Mouse (Mus musculus) inflammation-experienced regulatory T-cells, adult 6 months (primary cell): Measurements from ENCODE around the gene Capn13. TPM values are rescaled to one million over a fixed set of nuclear protein-coding genes. Genes with fewer than 3 reads are reported as not detected.

Experiments
- ATAC-seq: one replicate; pipeline ENCODE4 v1.8.0; 2017
- polyA plus RNA-seq, 3 experiments: library from polyadenylated mRNA; unstranded; fragments of 100-300 nt; shearing (Covaris generic); gene quantifications; one replicate each; pipeline ENCODE4 v1.2.1; 2017

Gene Capn13
- polyA plus RNA-seq = not detected

- no peak for ATAC-seq
These were observed at the start of gene Capn13 for GRCm38 (mm10) chr17:73400862-73401261. Gene Capn13 (minus strand): TSS chr17:73400866.

GRCm38 (mm10) chr17:73449104-73449503 is 48.4 kb upstream of the Capn13 start:
- ATAC-seq = peak; percentile 70

DNA sequence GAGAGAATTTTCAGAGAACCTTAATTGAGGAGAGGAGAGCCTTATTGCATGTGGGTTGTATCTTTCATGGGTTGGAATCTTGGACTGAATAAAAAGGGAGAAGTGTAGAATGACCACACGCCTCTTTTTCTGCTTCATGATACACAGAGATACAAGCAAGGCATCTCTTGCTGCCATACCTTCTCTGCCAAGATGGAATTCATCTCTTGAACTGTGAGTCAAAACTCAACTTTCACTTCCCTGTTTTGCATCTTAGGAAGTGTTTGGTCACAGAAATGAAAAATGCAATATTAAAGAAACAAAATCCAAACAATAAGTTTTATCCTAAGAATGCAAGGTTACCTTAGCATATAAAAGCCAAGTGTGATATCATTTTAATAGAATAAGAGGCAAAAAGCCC is 40.1 kb upstream of the Capn13 start:
- no peak for ATAC-seq

DNA sequence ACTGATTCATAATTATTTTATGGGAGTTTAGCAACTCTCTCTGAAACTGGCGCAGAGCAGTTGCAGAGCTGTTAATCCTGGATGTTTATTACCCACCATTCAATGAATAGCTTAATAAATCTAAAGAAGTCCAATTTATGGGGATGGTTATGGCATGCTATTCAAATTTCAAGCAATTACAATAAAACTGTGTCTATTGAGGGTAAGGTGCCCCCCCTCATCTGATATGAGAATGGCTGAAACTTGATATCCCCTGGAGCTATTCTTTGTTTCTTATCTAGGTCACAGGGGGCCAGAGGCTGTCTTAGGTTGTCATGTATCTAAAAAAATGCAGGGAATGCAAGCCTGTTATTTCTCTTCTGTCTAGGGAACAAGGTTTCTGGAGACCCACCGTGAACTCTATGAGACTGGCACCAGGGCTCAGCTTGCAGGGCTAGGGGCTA is 31.9 kb upstream of the Capn13 start:
- ATAC-seq = no peak

GRCm38 (mm10) chr17:73432058-73432457 is 31.4 kb upstream of the Capn13 start:
- ATAC-seq = no peak

DNA sequence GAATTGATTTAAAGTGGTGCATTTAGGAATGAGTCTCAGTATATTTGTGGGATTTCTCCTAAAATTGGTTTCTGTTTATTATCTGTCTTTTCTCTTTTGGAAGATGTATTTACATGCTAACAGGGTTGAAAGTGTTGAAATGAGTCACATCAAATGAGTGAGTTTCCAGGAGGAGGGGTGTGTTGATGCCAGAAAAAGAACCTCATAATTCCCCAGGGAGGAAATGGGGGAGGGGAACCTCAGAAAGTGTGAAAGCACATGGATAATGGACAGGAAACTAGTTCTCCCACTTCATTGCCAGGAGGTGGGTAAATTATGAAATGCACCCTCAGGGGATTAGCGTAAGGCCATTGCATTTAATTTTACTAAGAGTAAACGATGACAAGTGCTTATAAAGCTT is 16.7 kb upstream of the Capn13 start:
- ATAC-seq = no peak

GRCm38 (mm10) chr17:73416181-73416795 is 15.6 kb upstream of the Capn13 start:
- no peak for ATAC-seq

DNA sequence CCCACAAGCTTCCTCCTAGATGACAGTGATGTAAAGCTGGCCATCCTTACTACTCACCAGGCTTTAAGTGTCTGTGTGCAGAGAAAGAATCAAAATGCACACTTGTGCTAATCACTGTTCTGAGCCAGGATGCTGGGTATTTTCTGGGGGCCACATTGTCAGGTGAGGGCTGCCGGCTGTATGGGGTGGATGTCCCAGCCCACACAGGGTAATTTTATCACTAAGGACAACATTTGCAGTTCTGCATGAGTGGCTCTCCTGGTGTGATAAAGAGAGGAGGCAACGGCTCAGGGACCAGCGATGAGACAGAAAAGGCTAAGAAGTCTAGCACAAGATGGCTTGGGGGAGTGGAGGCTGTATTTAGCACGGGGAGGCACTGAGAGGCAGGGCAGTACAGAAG is 11.2 kb upstream of the Capn13 start:
- no peak for ATAC-seq

DNA sequence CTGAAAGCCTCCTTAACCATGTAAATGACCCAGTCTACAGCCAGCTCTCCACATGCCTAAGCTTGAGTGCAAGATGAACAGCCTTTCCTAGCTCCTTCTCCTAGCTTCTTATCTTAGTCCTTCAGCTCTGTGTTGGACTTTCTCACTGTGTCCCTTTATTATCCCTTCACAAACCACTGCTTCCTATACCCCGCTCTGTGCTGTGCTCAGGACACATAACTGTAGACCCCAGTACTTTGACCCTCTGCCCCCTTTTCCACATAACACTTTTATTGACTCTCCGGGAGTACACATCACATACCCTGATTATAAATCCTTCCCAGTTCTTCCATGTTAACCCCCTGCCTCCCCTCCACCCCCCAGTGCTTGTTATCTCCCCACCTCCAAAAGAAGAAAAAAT is 606 bp upstream of the Capn13 start:
- ATAC-seq = no peak

DNA sequence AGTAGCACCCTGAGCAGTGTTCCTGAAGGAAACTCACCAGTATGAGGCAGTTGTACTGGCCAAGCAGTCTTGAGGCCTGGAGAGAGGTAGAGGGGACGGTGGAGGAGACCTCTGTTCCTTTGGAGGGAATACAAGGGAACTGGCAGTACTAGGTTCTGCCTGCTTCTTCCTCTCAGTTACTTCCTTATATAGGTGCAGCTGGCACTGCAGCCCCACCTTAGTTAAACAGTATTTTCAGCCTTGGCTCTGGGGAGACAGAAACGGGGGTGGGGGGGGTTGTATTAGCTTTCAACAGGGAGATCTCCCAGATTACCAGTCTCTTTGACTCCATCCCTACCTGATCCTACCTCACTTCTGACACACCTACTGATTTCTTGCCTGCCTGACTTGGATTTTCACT is 1.5 kb downstream of the Capn13 start:
- ATAC-seq = no peak

DNA sequence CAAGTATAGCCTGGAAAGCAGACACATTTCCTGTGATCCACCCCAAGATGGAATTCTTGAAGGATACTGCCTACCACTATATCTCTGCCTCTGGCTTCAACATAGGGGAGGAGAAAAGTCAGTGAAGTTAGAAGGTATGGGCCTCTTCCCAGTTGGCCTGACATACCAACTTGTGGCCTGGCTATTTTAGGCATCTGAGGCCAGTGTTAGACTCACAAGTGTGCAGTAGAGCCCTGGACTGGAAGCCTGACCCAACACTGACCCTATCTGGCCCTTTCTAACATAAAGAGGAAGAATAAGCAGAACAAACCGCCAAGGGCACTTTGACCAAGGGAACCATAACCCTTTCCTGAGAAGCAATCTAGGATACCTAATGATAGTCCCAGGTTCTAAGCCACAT is 7.3 kb downstream of the Capn13 start:
- ATAC-seq = no peak

- ATAC-seq = no peak
These were observed 8.9 kb downstream of the Capn13 start for GRCm38 (mm10) chr17:73391771-73392170.

GRCm38 (mm10) chr17:73390191-73391089 is 10.2 kb downstream of the Capn13 start:
- ATAC-seq = no peak

- no peak for ATAC-seq
These were observed 11.3 kb downstream of the Capn13 start for GRCm38 (mm10) chr17:73389336-73389735.

DNA sequence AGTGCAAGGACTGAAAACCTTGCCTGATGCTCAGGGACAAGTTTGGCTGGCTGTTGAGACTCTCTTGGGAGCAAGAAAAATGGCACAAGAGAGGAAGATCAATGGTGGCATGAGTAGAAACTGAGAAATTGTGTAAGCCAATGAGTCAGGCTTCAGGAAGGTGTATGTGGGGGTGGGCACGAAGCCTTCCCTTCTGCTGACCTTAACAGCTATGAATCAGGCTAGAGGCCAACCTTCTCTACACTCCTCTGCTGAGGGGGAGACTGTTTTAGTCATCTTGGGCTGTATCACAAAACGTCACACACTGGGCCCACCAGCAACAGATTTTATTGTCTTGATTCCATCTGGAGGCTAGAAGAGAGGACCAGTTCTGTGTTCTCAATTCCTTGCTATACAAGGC is 14.1 kb downstream of the Capn13 start:
- ATAC-seq = no peak

DNA sequence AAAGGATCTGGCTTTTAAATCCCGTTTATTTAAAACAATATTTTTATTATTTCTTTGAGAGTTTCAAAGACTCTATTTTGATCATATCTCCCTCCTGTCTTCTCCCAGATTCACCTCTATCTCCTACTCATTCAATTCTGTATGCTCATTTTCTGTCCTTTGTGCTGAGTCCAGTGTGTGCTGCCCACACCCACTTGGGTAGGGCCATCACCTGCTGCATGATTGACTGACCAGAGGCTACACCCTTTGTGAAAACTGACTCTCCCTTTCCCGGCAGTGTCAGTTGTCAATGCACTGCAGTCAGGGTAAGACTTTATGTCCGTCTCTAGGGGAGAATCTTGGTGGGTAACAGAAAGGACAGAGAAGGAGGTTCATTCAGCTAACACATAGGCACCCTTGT is 14.7 kb downstream of the Capn13 start:
- ATAC-seq = no peak

DNA sequence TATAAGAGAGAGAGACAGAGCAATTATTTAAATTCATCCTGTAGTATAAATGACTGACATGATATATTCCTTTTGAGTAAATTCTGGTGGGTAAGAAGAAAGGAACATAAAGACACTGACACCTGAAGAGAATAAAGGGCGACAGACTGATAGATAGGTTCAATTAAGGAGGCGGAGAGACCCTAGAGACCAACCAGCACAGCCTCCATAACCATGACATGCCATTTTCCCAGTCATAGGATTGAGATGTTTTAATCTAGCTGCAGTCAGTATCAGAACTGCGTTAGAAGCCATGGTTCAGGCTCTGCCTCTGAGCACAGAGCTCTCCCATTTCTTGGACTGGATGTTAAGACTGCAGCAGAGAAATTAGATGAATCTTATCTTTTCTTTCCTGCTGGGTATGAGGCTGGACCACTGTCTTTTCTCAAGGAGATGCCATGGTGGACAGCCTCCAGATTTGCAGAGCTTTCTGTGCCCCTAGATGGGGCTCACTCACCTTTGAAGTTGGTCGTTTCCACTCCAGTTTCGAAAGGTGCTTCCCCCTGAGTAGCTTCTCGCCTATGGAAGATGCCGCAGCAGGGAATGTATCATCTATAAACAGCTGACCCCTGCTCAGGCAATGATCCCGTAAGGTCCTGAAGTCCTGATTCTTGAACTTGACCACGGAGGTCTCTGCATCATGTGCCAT is 18.2 kb downstream of the Capn13 start:
- no peak for ATAC-seq

GRCm38 (mm10) chr17:73381681-73382080 is 19.0 kb downstream of the Capn13 start:
- no peak for ATAC-seq

- ATAC-seq = no peak
These were observed 22.7 kb downstream of the Capn13 start for GRCm38 (mm10) chr17:73377778-73378484.

GRCm38 (mm10) chr17:73367334-73367733 is 33.3 kb downstream of the Capn13 start:
- ATAC-seq = no peak

- no peak for ATAC-seq
These were observed 39.6 kb downstream of the Capn13 start for GRCm38 (mm10) chr17:73361054-73361453.

DNA sequence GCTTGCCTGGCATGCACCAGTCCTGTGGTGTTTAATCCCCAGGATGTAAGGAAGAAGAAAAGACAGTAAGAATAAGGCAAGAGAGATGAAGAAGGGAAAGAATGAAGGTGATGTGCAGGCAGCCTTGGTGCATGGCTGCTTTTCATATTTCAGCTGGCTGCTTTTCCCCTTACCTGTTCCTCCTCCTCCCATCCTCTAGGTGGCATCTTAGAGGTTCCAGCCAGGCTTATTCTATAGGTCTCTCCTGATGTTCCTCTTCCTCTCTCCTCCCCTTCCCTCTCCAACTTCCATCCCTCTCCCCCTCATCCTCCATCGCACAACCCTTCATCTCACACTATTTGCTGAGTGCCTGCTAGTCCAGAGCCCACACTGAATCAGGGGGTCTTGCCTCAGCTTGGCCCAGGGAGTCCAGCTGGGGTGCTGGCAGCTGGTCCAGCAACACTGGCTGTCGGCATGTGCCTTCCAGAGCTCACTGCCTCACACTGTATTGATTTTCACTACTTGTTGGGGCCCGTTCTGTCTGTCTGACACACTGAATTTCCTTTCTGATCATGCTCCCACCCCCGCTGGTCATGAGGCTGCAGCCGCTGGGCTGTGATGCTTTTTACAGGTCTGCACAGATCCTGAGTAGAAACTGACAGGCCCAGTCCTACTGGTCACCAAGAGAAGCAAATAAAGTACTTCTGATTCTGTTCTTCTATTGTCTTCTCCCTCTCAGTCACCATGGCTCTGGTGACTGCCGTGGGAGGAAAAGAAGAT is 56.9 kb downstream of the Capn13 start:
- no peak for ATAC-seq
